Mouse (Mus musculus) erythroblast, embryonic 14.5 days (primary cell): ENCODE results near the gene Dync1i2.

Source experiments
- GATA1 ChIP-seq: IDR thresholded peaks from 2 replicates; pipeline ENCODE4 v1.6.1; 2012; ENCODE audit warnings: low read length, inconsistent platforms, mixed read lengths
- TAL1 ChIP-seq: IDR thresholded peaks from 3 replicates; pipeline ENCODE4 v1.6.1; 2012; ENCODE audit warnings: low read length, inconsistent platforms, mixed read lengths

DNA sequence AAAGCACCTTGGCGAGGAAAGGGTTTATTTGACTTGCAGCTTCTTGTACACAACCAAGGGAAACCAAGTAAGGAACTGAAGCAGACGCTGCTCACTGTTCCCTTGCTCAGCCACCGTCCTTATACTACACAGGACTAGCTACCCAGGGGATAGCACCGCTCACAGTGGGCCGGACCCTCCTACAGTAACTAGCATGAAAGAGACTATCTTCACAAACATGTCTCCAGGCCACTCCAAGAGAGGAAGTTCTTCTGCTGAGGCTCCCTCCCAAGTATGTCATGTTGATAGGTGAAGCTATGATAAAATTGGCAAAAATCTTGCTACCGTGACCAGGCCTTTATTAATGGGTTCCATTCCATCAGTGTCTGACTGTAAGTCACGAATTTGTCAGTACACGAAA is 57.2 kb downstream of the Dync1i2 start:
- TF ChIP-seq TAL1 = no peak
- no peak for TF ChIP-seq GATA1
